Mouse (Mus musculus): ENCODE measurements at regions not wholly inside any gene's neighbourhood (a gene's known extent, or its start where the extent isn't known, plus 50 kb on each side); places are given as distances from the start of the nearest gene placed in this dataset.
A peak's percentile ranks its signal among the peaks of the same experiment; 100 is the strongest.

DNA sequence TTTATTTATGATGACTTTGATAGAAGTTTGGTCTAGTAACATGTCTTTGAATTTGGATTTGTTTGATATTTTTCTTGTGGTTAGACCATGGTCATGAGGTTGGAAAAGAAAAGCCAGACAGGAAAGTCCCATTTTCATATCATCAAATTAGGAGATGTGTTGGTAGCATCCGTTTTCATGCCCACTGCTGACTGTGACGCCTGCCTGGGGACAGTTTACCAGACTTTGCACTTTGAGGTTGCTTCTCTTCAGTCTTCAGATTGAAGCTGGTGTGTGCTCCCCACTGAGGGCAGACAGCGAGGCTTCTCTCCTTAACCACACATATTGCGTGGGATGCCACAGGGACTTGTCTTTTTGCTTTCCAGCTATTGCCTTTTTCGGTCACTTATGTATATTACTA, 283.7 kb upstream of the Rnaseh2b start:
- Histone ChIP-seq H3K27me3 (ENCODE audit: control insufficient read depth, insufficient read depth, low read length) (no peaks in the 10 kb centered on the region), H3K36me3 (ENCODE audit: control insufficient read depth, insufficient read depth, low read length) (no peaks in the 10 kb centered on the region), H3K4me3 (ENCODE audit: low read depth, low read length) (no peak overlapping the region), H3K27ac (ENCODE audit: low read depth, low read length) (no peak overlapping the region), H3K4me1 (replicated peaks; ENCODE audit: control insufficient read depth, insufficient read depth, low read length) (no peaks in the 10 kb centered on the region), H3K9me3 (ENCODE audit: control insufficient read depth, low read length) (no peaks in the 10 kb centered on the region; the same call in 1 of the 2 replicates), H3K4me2 (ENCODE audit: low read depth, low read length, severe bottlenecking) (no peak overlapping the region), H3K9ac (ENCODE audit: low read length) (no peak overlapping the region)
- WGBS = 97% methylated on average over 5 of the region's 5 CpGs
- no peak for ATAC-seq (replicated peaks; ENCODE audit: low FRiP score)
- no peak for DNase-seq (ENCODE audit: low spot score)

DNA sequence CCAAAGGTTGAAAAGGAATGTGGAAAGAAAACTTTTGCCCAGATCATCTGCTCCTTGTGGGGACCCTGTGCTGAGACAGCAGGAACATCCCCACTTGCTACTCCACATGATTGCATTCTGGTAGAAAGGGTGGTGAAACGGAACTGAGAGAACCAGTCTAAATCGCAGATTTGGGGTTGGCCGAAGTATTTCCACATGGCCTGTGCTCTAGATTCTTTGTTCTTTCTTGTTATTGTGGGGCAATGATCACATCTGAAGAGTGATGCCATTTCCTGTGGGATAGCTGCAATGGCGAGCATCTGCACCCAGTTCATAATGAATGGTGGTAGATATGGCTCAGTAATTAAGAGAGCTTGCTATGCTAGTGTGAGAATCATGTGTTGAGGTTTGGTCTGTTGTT, 273.6 kb upstream of the Rnaseh2b start:
- Histone ChIP-seq H3K27me3 (ENCODE audit: control insufficient read depth, insufficient read depth, low read length) (no peaks in the 10 kb centered on the region), H3K9me3 (ENCODE audit: control insufficient read depth, low read length) (no peaks in the 10 kb centered on the region), H3K9ac (ENCODE audit: low read length) (no peak overlapping the region), H3K27ac (ENCODE audit: low read depth, low read length) (no peak overlapping the region), H3K36me3 (ENCODE audit: control insufficient read depth, insufficient read depth, low read length) (no peaks in the 10 kb centered on the region), H3K4me2 (ENCODE audit: low read depth, low read length, severe bottlenecking) (no peak overlapping the region), H3K4me1 (replicated peaks; ENCODE audit: control insufficient read depth, insufficient read depth, low read length) (no peaks in the 10 kb centered on the region), H3K4me3 (ENCODE audit: low read depth, low read length) (no peak overlapping the region)
- ATAC-seq (replicated peaks; ENCODE audit: low FRiP score) (no peak), DNase-seq (ENCODE audit: low spot score) (no peak)
- 90% methylated on average over 4 of the region's 4 CpGs for WGBS

DNA sequence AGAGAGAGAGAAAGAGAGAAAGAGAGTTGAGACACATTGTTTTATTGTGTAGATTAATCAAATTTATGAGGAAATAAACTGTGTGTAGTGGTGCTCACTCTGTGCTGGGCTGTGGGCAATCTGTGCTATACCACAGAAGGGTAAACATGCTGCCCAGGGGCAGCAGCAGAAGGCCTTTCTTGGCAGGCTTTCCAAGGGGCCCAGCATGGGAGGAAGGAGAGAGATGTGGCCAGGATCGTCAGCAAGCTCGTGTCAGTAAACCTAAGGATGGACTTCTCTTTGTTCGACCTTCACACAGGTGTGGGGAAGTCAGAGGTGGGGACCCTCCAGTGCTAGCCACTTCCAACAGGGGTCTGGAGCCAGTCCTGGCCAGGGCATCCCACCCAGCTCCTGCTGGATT, 271.4 kb upstream of the Rnaseh2b start:
- no peak overlapping the region for H3K4me2 ChIP-seq (ENCODE audit: low read depth, low read length, severe bottlenecking)
- H3K9me3 ChIP-seq (ENCODE audit: control insufficient read depth, low read length) = no peaks in the 10 kb centered on the region
- no peak for DNase-seq (ENCODE audit: low spot score)
- no peak overlapping the region for H3K9ac ChIP-seq (ENCODE audit: low read length)
- no peak overlapping the region for H3K4me3 ChIP-seq (ENCODE audit: low read depth, low read length)
- no peak overlapping the region for H3K27ac ChIP-seq (ENCODE audit: low read depth, low read length)
- WGBS = 79% methylated on average over 3 of the region's 3 CpGs
- ATAC-seq (replicated peaks; ENCODE audit: low FRiP score) = no peak
- H3K36me3 ChIP-seq (ENCODE audit: control insufficient read depth, insufficient read depth, low read length) = no peaks in the 10 kb centered on the region
- H3K4me1 ChIP-seq (replicated peaks; ENCODE audit: control insufficient read depth, insufficient read depth, low read length) = no peaks in the 10 kb centered on the region
- H3K27me3 ChIP-seq (ENCODE audit: control insufficient read depth, insufficient read depth, low read length) = no peaks in the 10 kb centered on the region

DNA sequence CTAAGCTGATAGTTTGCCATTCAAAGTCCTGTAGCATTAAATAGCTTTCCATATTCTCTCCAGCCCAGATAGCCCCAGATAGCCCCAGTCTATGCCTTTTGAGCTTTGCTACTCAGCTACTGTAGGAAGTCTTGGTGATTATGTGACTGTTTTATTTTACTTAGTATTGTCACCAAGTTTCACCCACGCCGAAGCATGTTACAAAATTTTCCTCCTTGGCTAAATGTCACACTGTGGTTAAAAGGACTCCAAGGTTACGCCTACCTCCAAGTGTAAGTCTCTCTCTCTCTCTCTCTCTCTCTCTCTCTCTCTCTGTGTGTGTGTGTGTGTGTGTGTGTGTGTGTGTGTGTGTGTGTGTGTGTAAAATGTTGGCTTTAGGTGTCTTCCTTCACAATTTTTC, 270.2 kb upstream of the Rnaseh2b start:
- H3K4me3 ChIP-seq (ENCODE audit: low read depth, low read length) = no peak overlapping the region
- no peaks in the 10 kb centered on the region for H3K4me1 ChIP-seq (replicated peaks; ENCODE audit: control insufficient read depth, insufficient read depth, low read length)
- DNase-seq (ENCODE audit: low spot score) (no peak), ATAC-seq (replicated peaks; ENCODE audit: low FRiP score) (no peak)
- H3K36me3 ChIP-seq (ENCODE audit: control insufficient read depth, insufficient read depth, low read length) = no peaks in the 10 kb centered on the region
- no peaks in the 10 kb centered on the region for H3K27me3 ChIP-seq (ENCODE audit: control insufficient read depth, insufficient read depth, low read length)
- no peak overlapping the region for H3K27ac ChIP-seq (ENCODE audit: low read depth, low read length)
- 89% methylated on average over 3 of the region's 3 CpGs for WGBS
- H3K4me2 ChIP-seq (ENCODE audit: low read depth, low read length, severe bottlenecking) = no peak overlapping the region
- no peak overlapping the region for H3K9ac ChIP-seq (ENCODE audit: low read length)
- no peaks in the 10 kb centered on the region for H3K9me3 ChIP-seq (ENCODE audit: control insufficient read depth, low read length)

DNA sequence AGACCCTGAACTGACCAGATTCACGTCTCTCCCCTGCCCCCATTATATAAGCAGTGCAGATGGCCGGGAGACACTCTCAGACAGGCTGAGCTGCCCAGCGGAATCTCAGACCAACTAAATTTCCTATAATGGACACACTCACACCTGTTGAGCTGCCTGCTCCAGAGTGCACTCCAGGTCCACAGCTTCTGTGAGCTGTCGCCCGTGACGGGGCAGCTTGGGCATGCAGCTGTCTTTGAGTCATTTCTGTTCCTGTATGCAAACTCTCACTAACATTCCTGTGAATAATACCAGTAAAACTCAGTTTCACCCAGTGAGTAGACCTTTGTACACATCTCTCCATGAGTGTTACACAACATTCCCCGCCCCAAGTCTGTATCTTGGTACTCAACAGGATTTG, 269.4 kb upstream of the Rnaseh2b start:
- no peaks in the 10 kb centered on the region for H3K27me3 ChIP-seq (ENCODE audit: control insufficient read depth, insufficient read depth, low read length)
- H3K4me3 ChIP-seq (ENCODE audit: low read depth, low read length) = no peak overlapping the region
- H3K4me2 ChIP-seq (ENCODE audit: low read depth, low read length, severe bottlenecking) = no peak overlapping the region
- DNase-seq (ENCODE audit: low spot score) (no peak), ATAC-seq (replicated peaks; ENCODE audit: low FRiP score) (no peak)
- no peaks in the 10 kb centered on the region for H3K9me3 ChIP-seq (ENCODE audit: control insufficient read depth, low read length)
- WGBS = 90% methylated on average over 7 of the region's 7 CpGs
- no peak overlapping the region for H3K27ac ChIP-seq (ENCODE audit: low read depth, low read length)
- H3K36me3 ChIP-seq (ENCODE audit: control insufficient read depth, insufficient read depth, low read length) = no peaks in the 10 kb centered on the region
- no peak overlapping the region for H3K9ac ChIP-seq (ENCODE audit: low read length)
- H3K4me1 ChIP-seq (replicated peaks; ENCODE audit: control insufficient read depth, insufficient read depth, low read length) = no peaks in the 10 kb centered on the region

DNA sequence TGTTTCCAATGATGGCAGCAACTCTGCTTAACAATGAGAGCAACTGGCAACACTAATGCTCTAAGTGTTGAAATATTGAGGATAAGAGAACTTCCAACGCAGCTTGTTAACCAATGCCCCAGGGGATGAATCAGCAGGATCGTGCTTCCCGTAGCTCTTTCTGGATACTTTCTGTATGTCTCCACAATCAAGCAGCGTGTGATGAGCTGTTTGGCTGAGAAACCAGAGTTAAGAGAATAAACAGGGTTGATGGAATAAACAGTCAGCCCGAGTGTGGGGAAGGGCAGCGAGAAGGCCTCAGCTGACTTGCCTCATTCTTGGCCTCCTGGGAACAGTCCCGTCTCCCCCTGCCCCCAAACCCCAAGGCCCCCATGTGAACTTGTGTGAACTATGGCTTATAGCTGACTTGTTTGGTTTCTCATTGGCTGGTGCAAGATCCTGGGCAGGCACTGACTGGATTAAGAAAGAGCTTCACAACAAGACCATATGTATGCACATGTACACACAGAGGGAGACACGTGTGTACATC, 264.6 kb upstream of the Rnaseh2b start:
- Histone ChIP-seq H3K4me1 (replicated peaks; ENCODE audit: control insufficient read depth, insufficient read depth, low read length) (no peaks in the 10 kb centered on the region), H3K36me3 (ENCODE audit: control insufficient read depth, insufficient read depth, low read length) (no peaks in the 10 kb centered on the region), H3K27me3 (ENCODE audit: control insufficient read depth, insufficient read depth, low read length) (no peaks in the 10 kb centered on the region), H3K9me3 (ENCODE audit: control insufficient read depth, low read length) (no peaks in the 10 kb centered on the region), H3K4me3 (ENCODE audit: low read depth, low read length) (no peak overlapping the region), H3K9ac (ENCODE audit: low read length) (no peak overlapping the region), H3K4me2 (ENCODE audit: low read depth, low read length, severe bottlenecking) (no peak overlapping the region), H3K27ac (ENCODE audit: low read depth, low read length) (no peak overlapping the region)
- WGBS = 88% methylated on average over 8 of the region's 8 CpGs
- DNase-seq (ENCODE audit: low spot score) = no peak
- ATAC-seq (replicated peaks; ENCODE audit: low FRiP score) = no peak

DNA sequence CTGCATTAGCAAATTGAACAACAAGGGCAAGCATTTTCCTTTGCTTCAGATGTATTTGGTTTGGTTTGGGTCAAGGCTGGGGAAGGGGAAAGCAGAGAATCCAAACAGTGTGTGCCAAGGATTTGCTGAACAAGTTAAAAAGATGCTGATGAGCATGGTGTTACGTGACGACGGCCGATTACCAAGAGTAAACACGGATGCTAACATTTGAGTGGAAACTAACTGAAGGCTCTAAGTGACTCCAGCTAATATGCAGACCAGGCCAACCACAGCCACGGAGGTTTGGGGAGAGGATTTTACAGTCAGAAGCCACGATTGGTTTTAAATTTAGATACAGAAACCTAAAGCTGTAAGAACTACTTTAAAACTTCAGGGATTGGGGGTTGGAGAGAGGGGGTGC, 262.3 kb upstream of the Rnaseh2b start:
- ATAC-seq (replicated peaks; ENCODE audit: low FRiP score) = no peak
- DNase-seq (ENCODE audit: low spot score) = no peak
- Histone ChIP-seq H3K4me3 (ENCODE audit: low read depth, low read length) (no peak overlapping the region), H3K9me3 (ENCODE audit: control insufficient read depth, low read length) (no peaks in the 10 kb centered on the region), H3K9ac (ENCODE audit: low read length) (no peak overlapping the region), H3K4me2 (ENCODE audit: low read depth, low read length, severe bottlenecking) (no peak overlapping the region), H3K27me3 (ENCODE audit: control insufficient read depth, insufficient read depth, low read length) (no peaks in the 10 kb centered on the region), H3K4me1 (replicated peaks; ENCODE audit: control insufficient read depth, insufficient read depth, low read length) (no peaks in the 10 kb centered on the region; the same call in 1 of the 2 replicates), H3K27ac (ENCODE audit: low read depth, low read length) (no peak overlapping the region), H3K36me3 (ENCODE audit: control insufficient read depth, insufficient read depth, low read length) (no peaks in the 10 kb centered on the region)
- WGBS = 75% methylated on average over 7 of the region's 7 CpGs

DNA sequence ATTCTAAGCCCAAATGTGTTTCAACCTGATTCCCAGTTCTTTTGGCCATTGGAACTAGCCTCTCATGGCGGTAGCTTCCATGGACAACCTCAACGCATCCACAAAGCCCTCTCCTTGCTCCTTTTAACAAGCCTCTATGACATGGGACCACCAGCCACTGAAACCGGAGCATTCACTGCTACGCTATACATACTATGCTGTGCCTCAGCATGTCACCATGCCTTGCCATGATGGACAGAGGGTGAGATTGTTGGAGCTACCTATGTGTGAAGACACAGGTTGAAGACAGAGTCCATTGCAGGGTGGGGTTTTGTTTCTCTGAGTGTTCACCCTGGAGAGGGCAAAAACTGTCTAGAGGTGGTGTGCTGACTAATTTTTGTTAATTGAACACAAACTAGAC, 258.7 kb upstream of the Rnaseh2b start:
- Histone ChIP-seq H3K9me3 (ENCODE audit: control insufficient read depth, low read length) (no peaks in the 10 kb centered on the region), H3K27ac (ENCODE audit: low read depth, low read length) (no peak overlapping the region), H3K9ac (ENCODE audit: low read length) (no peak overlapping the region), H3K4me2 (ENCODE audit: low read depth, low read length, severe bottlenecking) (no peak overlapping the region), H3K27me3 (ENCODE audit: control insufficient read depth, insufficient read depth, low read length) (no peaks in the 10 kb centered on the region), H3K4me1 (replicated peaks; ENCODE audit: control insufficient read depth, insufficient read depth, low read length) (no peaks in the 10 kb centered on the region; the same call in 1 of the 2 replicates), H3K4me3 (ENCODE audit: low read depth, low read length) (no peak overlapping the region), H3K36me3 (ENCODE audit: control insufficient read depth, insufficient read depth, low read length) (no peaks in the 10 kb centered on the region)
- ATAC-seq (replicated peaks; ENCODE audit: low FRiP score) (no peak), DNase-seq (ENCODE audit: low spot score) (no peak)
- WGBS = 93% methylated on average over 4 of the region's 4 CpGs

DNA sequence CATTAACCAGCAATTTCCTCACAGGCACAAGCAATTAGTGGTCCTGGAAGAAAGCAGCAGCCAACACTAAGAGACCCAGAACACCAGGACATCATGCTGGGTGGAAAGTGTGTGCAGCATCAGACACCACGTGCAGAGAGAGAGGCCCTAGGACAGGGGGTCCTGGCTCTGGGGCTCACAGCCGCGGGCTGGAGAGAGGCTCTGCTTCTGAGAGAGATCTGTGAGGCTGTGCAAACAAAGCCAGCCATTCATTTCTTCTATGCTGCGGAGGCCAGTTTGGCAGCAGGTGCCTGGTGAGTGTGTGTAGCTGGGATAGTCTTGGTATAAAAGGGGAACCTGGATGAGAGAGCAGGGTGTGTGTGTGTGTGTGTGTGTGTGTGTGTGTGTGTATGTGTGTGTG, 257.7 kb upstream of the Rnaseh2b start:
- 11% methylated on average over 4 of the region's 4 CpGs for WGBS
- H3K4me1 ChIP-seq (replicated peaks; ENCODE audit: control insufficient read depth, insufficient read depth, low read length) = no peaks in the 10 kb centered on the region; the same call in 1 of the 2 replicates
- H3K4me2 ChIP-seq (ENCODE audit: low read depth, low read length, severe bottlenecking) = no peak overlapping the region
- no peak overlapping the region for H3K4me3 ChIP-seq (ENCODE audit: low read depth, low read length)
- DNase-seq (ENCODE audit: low spot score) (peak; percentile 56), ATAC-seq (replicated peaks; ENCODE audit: low FRiP score) (peak; percentile 61; the same call in 1 of the 2 replicates)
- H3K9me3 ChIP-seq (ENCODE audit: control insufficient read depth, low read length) = no peaks in the 10 kb centered on the region
- H3K36me3 ChIP-seq (ENCODE audit: control insufficient read depth, insufficient read depth, low read length) = no peaks in the 10 kb centered on the region
- no peaks in the 10 kb centered on the region for H3K27me3 ChIP-seq (ENCODE audit: control insufficient read depth, insufficient read depth, low read length)
- no peak overlapping the region for H3K27ac ChIP-seq (ENCODE audit: low read depth, low read length)
- H3K9ac ChIP-seq (ENCODE audit: low read length) = no peak overlapping the region

Measured in forebrain, embryonic 11.5 days (tissue).